Mouse (Mus musculus): ENCODE results near the gene Lancl2. TPM values are rescaled to one million over a fixed set of nuclear protein-coding genes. Genes with fewer than 3 reads are reported as not detected.

The Lancl2 gene
- polyA plus RNA-seq, 1 experiment from 2014 or later, result 7.0 TPM

GRCm38 (mm10) chr6:57765095-57765878, 62.9 kb downstream of the Lancl2 start:
- TF ChIP-seq CTCF (IDR thresholded peaks at IDR 0.05; ENCODE audit: low read depth), result no peak
- Histone ChIP-seq H3K27ac (ENCODE audit: low read depth, low read length) (no peak overlapping the region), H3K4me2 (replicated peaks; ENCODE audit: low read depth) (no peak overlapping the region), H3K36me3 (ENCODE audit: control insufficient read depth, insufficient read depth) (peaks cover 4% of the 10 kb centered on the region), H3K9me3 (ENCODE audit: control insufficient read depth) (no peaks in the 10 kb centered on the region), H3K9ac (ENCODE audit: low read depth, low read length) (no peak overlapping the region), H3K4me3 (ENCODE audit: low read depth, low read length) (no peak overlapping the region), H3K4me1 (replicated peaks; ENCODE audit: control insufficient read depth, insufficient read depth, low read length) (no peaks in the 10 kb centered on the region), H3K27me3 (replicated peaks; ENCODE audit: control insufficient read depth, insufficient read depth, low read length) (no peaks in the 10 kb centered on the region)
- ATAC-seq, result no peak
- 64% methylated on average over 3 of the region's 3 CpGs for WGBS

- Histone ChIP-seq H3K9ac (ENCODE audit: low read depth, low read length) (no peak overlapping the region), H3K36me3 (ENCODE audit: control insufficient read depth, insufficient read depth) (no peaks in the 10 kb centered on the region), H3K4me1 (replicated peaks; ENCODE audit: control insufficient read depth, insufficient read depth, low read length) (no peaks in the 10 kb centered on the region), H3K4me2 (replicated peaks; ENCODE audit: low read depth) (no peak overlapping the region), H3K4me3 (ENCODE audit: low read depth, low read length) (no peak overlapping the region), H3K27ac (ENCODE audit: low read depth, low read length) (no peak overlapping the region), H3K27me3 (replicated peaks; ENCODE audit: control insufficient read depth, insufficient read depth, low read length) (no peaks in the 10 kb centered on the region), H3K9me3 (ENCODE audit: control insufficient read depth) (no peaks in the 10 kb centered on the region)
- ATAC-seq, result no peak
- WGBS, result 85% methylated on average over 1 of the region's 1 CpGs
- no peak for TF ChIP-seq CTCF (IDR thresholded peaks at IDR 0.05; ENCODE audit: low read depth)
Observed at GRCm38 (mm10) chr6:57766287-57766686, 63.9 kb downstream of the Lancl2 start.

- no peak overlapping the region for H3K4me2 ChIP-seq (replicated peaks; ENCODE audit: low read depth)
- 42% methylated on average over 8 of the region's 8 CpGs for WGBS
Observed at GRCm38 (mm10) chr6:57767112-57767868, 65.0 kb downstream of the Lancl2 start.

GRCm38 (mm10) chr6:57768948-57769525, 66.7 kb downstream of the Lancl2 start:
- no peaks in the 10 kb centered on the region for H3K27me3 ChIP-seq (replicated peaks; ENCODE audit: control insufficient read depth, insufficient read depth, low read length)
- ATAC-seq, result peak; percentile 47; the same call in 1 of the 2 replicates
- 47% methylated on average over 7 of the region's 7 CpGs for WGBS
- no peak overlapping the region for H3K9ac ChIP-seq (ENCODE audit: low read depth, low read length)
- no peaks in the 10 kb centered on the region; the same call in 1 of the 2 replicates for H3K36me3 ChIP-seq (ENCODE audit: control insufficient read depth, insufficient read depth)
- peak overlapping the region; percentile 7; the same call in 1 of the 2 replicates for H3K27ac ChIP-seq (ENCODE audit: low read depth, low read length)
- H3K4me3 ChIP-seq (ENCODE audit: low read depth, low read length), result no peak overlapping the region
- H3K4me1 ChIP-seq (replicated peaks; ENCODE audit: control insufficient read depth, insufficient read depth, low read length), result no peaks in the 10 kb centered on the region; the same call in 1 of the 2 replicates
- TF ChIP-seq CTCF (IDR thresholded peaks at IDR 0.05; ENCODE audit: low read depth), result no peak
- H3K9me3 ChIP-seq (ENCODE audit: control insufficient read depth), result no peaks in the 10 kb centered on the region
- H3K4me2 ChIP-seq (replicated peaks; ENCODE audit: low read depth), result no peak overlapping the region

More at GRCm38 (mm10) chr6:57767112-57767868, 65.0 kb downstream of the Lancl2 start:
- no peak overlapping the region for H3K27ac ChIP-seq (ENCODE audit: low read depth, low read length)
- no peak for ATAC-seq
- no peaks in the 10 kb centered on the region for H3K27me3 ChIP-seq (replicated peaks; ENCODE audit: control insufficient read depth, insufficient read depth, low read length)
- H3K4me1 ChIP-seq (replicated peaks; ENCODE audit: control insufficient read depth, insufficient read depth, low read length), result no peaks in the 10 kb centered on the region
- H3K36me3 ChIP-seq (ENCODE audit: control insufficient read depth, insufficient read depth), result no peaks in the 10 kb centered on the region
- H3K4me3 ChIP-seq (ENCODE audit: low read depth, low read length), result no peak overlapping the region
- no peaks in the 10 kb centered on the region for H3K9me3 ChIP-seq (ENCODE audit: control insufficient read depth)
- TF ChIP-seq CTCF (IDR thresholded peaks at IDR 0.05; ENCODE audit: low read depth), result no peak
- H3K9ac ChIP-seq (ENCODE audit: low read depth, low read length), result no peak overlapping the region

- H3K9me3 ChIP-seq (ENCODE audit: control insufficient read depth), result no peaks in the 10 kb centered on the region
- 93% methylated on average over 1 of the region's 1 CpGs for WGBS
- no peak for TF ChIP-seq CTCF (IDR thresholded peaks at IDR 0.05; ENCODE audit: low read depth)
- H3K4me1 ChIP-seq (replicated peaks; ENCODE audit: control insufficient read depth, insufficient read depth, low read length), result no peaks in the 10 kb centered on the region; the same call in 1 of the 2 replicates
- H3K36me3 ChIP-seq (ENCODE audit: control insufficient read depth, insufficient read depth), result no peaks in the 10 kb centered on the region; the same call in 1 of the 2 replicates
- H3K27ac ChIP-seq (ENCODE audit: low read depth, low read length), result no peak overlapping the region
- H3K9ac ChIP-seq (ENCODE audit: low read depth, low read length), result no peak overlapping the region
- H3K4me2 ChIP-seq (replicated peaks; ENCODE audit: low read depth), result no peak overlapping the region
- ATAC-seq, result no peak
- H3K4me3 ChIP-seq (ENCODE audit: low read depth, low read length), result no peak overlapping the region
- H3K27me3 ChIP-seq (replicated peaks; ENCODE audit: control insufficient read depth, insufficient read depth, low read length), result no peaks in the 10 kb centered on the region
Observed at GRCm38 (mm10) chr6:57770467-57771190, 68.3 kb downstream of the Lancl2 start.
